In the genomic region with DNA sequence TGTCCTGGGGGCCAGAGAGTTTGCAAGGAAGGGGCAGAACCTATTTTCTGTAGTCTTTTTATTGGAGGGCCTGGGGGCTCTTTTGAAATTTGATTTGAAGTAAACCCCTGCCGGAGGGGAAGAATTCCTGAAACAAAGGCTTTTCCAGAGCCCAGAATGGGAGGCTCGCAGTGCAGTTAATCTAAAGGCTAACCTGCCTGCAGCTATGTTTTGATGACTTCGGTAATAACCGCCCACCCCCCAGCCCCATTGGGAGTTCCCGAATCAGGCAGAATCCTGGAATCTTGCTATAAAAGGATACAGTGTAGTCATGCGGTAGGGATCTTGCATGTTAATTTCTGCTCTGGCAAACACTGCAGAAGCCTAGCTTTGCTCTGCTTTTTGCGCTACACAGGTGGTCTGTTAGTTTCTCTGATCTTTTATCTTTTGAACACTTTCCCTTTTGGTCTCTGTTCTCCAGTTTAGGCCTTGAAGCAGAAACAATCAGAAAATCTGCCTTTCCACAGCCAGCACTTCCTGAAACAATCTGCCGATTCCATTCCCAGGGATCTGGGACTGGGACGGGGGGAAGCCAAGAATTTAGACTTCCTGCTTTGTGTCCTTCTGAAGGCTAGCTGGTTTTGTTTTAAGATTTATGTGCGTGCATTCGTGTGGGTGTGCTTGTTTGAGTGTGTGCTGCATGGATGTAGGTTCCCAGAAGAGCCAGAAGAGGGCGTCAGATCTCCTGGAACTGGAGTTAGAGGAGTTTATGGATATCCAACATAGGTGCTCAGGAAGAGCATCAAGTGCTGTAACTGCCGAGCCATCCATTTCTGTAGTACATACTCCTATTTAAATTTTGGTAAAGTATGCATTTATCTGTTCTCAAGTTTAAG, we compare ENCODE assay signal across 9 mouse cellular contexts. TPM values are rescaled to one million over a fixed set of nuclear protein-coding genes. Genes with fewer than 3 reads are reported as not detected.
A peak's percentile ranks its signal among the peaks of the same experiment; 100 is the strongest.
DNase-seq lines count a peak whose midpoint lies in the region; ATAC-seq and TF ChIP-seq lines count a peak whose summit lies in the region.
"Had no signal": no experiment of that assay in that cellular context is flagged by ENCODE, and none has a peak within 500 bp of the region (broad histone marks: within the 10 kb centered on the region; RNA-seq: fewer than 3 reads in every experiment).

No protein-coding gene starts in this region.

- no peaks in the 10 kb centered on the region for H3K36me3 ChIP-seq in lung, embryonic 14.5 days (ENCODE audit: insufficient read depth)
- no peaks in the 10 kb centered on the region for H3K36me3 ChIP-seq in embryonic facial prominence, embryonic 11.5 days (replicated peaks; ENCODE audit: control insufficient read depth, insufficient read depth, low read depth, low read length)
- no peaks in the 10 kb centered on the region for H3K36me3 ChIP-seq in hindbrain, embryonic 11.5 days (ENCODE audit: control insufficient read depth, insufficient read depth, low read length)
- no peaks in the 10 kb centered on the region; the same call in 1 of the 2 replicates for H3K36me3 ChIP-seq in liver, embryonic 15.5 days (replicated peaks)
- H3K36me3 ChIP-seq in stomach, embryonic 14.5 days (ENCODE audit: control insufficient read depth, insufficient read depth, low read length), result no peaks in the 10 kb centered on the region

- peak; percentile 23; the same call in 1 of the 2 replicates for TF ChIP-seq CTCF in lung, embryonic 14.5 days (IDR thresholded peaks at IDR 0.05; ENCODE audit: low read depth)

- ATAC-seq in lung, embryonic 14.5 days (ENCODE audit: insufficient read depth), result no peak
- no peak for ATAC-seq in embryonic facial prominence, embryonic 11.5 days (replicated peaks; ENCODE audit: insufficient number of reproducible peaks, low FRiP score, low TSS enrichment, low read depth)
- ATAC-seq in hindbrain, embryonic 11.5 days (ENCODE audit: low FRiP score), result no peak
- ATAC-seq in liver, embryonic 15.5 days (ENCODE audit: insufficient read depth), result no peak
- ATAC-seq in stomach, embryonic 14.5 days (ENCODE audit: insufficient number of reproducible peaks, insufficient read depth, low FRiP score, low read depth), result no peak

- H3K4me2 ChIP-seq in lung, embryonic 14.5 days, result peak overlapping the region; percentile 100
- peak overlapping the region; percentile 99 for H3K4me2 ChIP-seq in embryonic facial prominence, embryonic 11.5 days (ENCODE audit: low read depth, low read length)
- peak overlapping the region; percentile 93 for H3K4me2 ChIP-seq in hindbrain, embryonic 11.5 days (replicated peaks; ENCODE audit: low read depth, low read length)
- peak overlapping the region; percentile 97 for H3K4me2 ChIP-seq in liver, embryonic 15.5 days
- H3K4me2 ChIP-seq in stomach, embryonic 14.5 days (replicated peaks; ENCODE audit: low read depth, low read length), result peak overlapping the region; percentile 97

- peak overlapping the region; percentile 68; the same call in 1 of the 2 replicates for H3K4me3 ChIP-seq in lung, embryonic 14.5 days (ENCODE audit: low read depth, low read length)
- peak overlapping the region; percentile 85 for H3K4me3 ChIP-seq in embryonic facial prominence, embryonic 11.5 days (ENCODE audit: low read depth, low read length)
- H3K4me3 ChIP-seq in hindbrain, embryonic 11.5 days (ENCODE audit: low read depth, low read length), result peak overlapping the region; percentile 87
- peak overlapping the region; percentile 67 for H3K4me3 ChIP-seq in liver, embryonic 15.5 days (replicated peaks)
- peak overlapping the region; percentile 62; the same call in 1 of the 2 replicates for H3K4me3 ChIP-seq in stomach, embryonic 14.5 days (ENCODE audit: low read depth, low read length)

- peaks cover 6% of the 10 kb centered on the region; the same call in 1 of the 2 replicates for H3K4me1 ChIP-seq in lung, embryonic 14.5 days (ENCODE audit: insufficient read depth)
- no peaks in the 10 kb centered on the region; the same call in 1 of the 2 replicates for H3K4me1 ChIP-seq in embryonic facial prominence, embryonic 11.5 days (ENCODE audit: control insufficient read depth, insufficient read depth, low read length)
- H3K4me1 ChIP-seq in hindbrain, embryonic 11.5 days (replicated peaks; ENCODE audit: control insufficient read depth, insufficient read depth, low read length), result no peaks in the 10 kb centered on the region; the same call in 1 of the 2 replicates
- H3K4me1 ChIP-seq in liver, embryonic 15.5 days (replicated peaks), result peaks cover 79% of the 10 kb centered on the region
- peaks cover 6% of the 10 kb centered on the region; the same call in 1 of the 2 replicates for H3K4me1 ChIP-seq in stomach, embryonic 14.5 days (ENCODE audit: control insufficient read depth, insufficient read depth, low read length)

- no peak overlapping the region; the same call in 1 of the 2 replicates for H3K9ac ChIP-seq in lung, embryonic 14.5 days
- peak overlapping the region; percentile 86 for H3K9ac ChIP-seq in embryonic facial prominence, embryonic 11.5 days (replicated peaks; ENCODE audit: low read length)
- peak overlapping the region; percentile 95 for H3K9ac ChIP-seq in hindbrain, embryonic 11.5 days (ENCODE audit: low read depth, low read length)
- H3K9ac ChIP-seq in liver, embryonic 15.5 days, result peak overlapping the region; percentile 61; the same call in 1 of the 2 replicates
- no peak overlapping the region for H3K9ac ChIP-seq in stomach, embryonic 14.5 days (replicated peaks; ENCODE audit: low read depth, low read length)

- peaks cover 25% of the 10 kb centered on the region for H3K27me3 ChIP-seq in lung, embryonic 14.5 days (ENCODE audit: insufficient read depth, low read length)
- 0 out of 2 replicates have a peak, but pooled peaks cover 2% of the 10 kb centered on the region for H3K27me3 ChIP-seq in embryonic facial prominence, embryonic 11.5 days (ENCODE audit: control insufficient read depth, insufficient read depth, low read length)
- H3K27me3 ChIP-seq in hindbrain, embryonic 11.5 days (ENCODE audit: control insufficient read depth, insufficient read depth, low read length), result no peaks in the 10 kb centered on the region
- peaks cover 70% of the 10 kb centered on the region for H3K27me3 ChIP-seq in liver, embryonic 15.5 days
- no peaks in the 10 kb centered on the region; the same call in 1 of the 2 replicates for H3K27me3 ChIP-seq in stomach, embryonic 14.5 days (ENCODE audit: control insufficient read depth, insufficient read depth, low read length)

- DNase-seq in lung, embryonic 14.5 days, result peak; percentile 24
- no peak for DNase-seq in lung, adult 18-20 months
- peak; percentile 66 for DNase-seq in embryonic facial prominence, embryonic 11.5 days (ENCODE audit: low spot score)
- peak; percentile 65 for DNase-seq in hindbrain, embryonic 11.5 days (ENCODE audit: low spot score)
- no peak for DNase-seq in ovary, postnatal 14 days (ENCODE audit: low spot score)
- DNase-seq in gastrocnemius, adult 18-20 months (ENCODE audit: low spot score), result no peak

- 15% methylated on average over 13 of the region's 13 CpGs for WGBS in lung, embryonic 14.5 days
- WGBS in embryonic facial prominence, embryonic 11.5 days, result 7% methylated on average over 13 of the region's 13 CpGs
- 11% methylated on average over 13 of the region's 13 CpGs for WGBS in hindbrain, embryonic 11.5 days
- WGBS in liver, embryonic 15.5 days (ENCODE audit: insufficient replicate concordance), result 30% methylated on average over 13 of the region's 13 CpGs
- 17% methylated on average over 13 of the region's 13 CpGs for WGBS in stomach, embryonic 14.5 days

- no peaks in the 10 kb centered on the region for H3K9me3 ChIP-seq in lung, embryonic 14.5 days (ENCODE audit: low read depth, low read length)
- no peaks in the 10 kb centered on the region for H3K9me3 ChIP-seq in embryonic facial prominence, embryonic 11.5 days (replicated peaks; ENCODE audit: control insufficient read depth, low read length)
- no peaks in the 10 kb centered on the region for H3K9me3 ChIP-seq in hindbrain, embryonic 11.5 days (ENCODE audit: control insufficient read depth, low read length)
- no peaks in the 10 kb centered on the region for H3K9me3 ChIP-seq in liver, embryonic 15.5 days (replicated peaks)
- H3K9me3 ChIP-seq in stomach, embryonic 14.5 days (ENCODE audit: control insufficient read depth, low read depth, low read length), result no peaks in the 10 kb centered on the region

- H3K27ac ChIP-seq in lung, embryonic 14.5 days (ENCODE audit: low read depth), result no peak overlapping the region
- peak overlapping the region; percentile 65 for H3K27ac ChIP-seq in embryonic facial prominence, embryonic 11.5 days (replicated peaks; ENCODE audit: low read depth, low read length)
- H3K27ac ChIP-seq in hindbrain, embryonic 11.5 days (ENCODE audit: low read depth, low read length), result peak overlapping the region; percentile 58
- H3K27ac ChIP-seq in liver, embryonic 15.5 days (replicated peaks), result no peak overlapping the region
- peak overlapping the region; percentile 27; the same call in 1 of the 2 replicates for H3K27ac ChIP-seq in stomach, embryonic 14.5 days (ENCODE audit: low read length)

RNA-seq across cellular contexts. Expression of a gene that starts 2.2 kb away (rescaled TPM):
- polyA plus RNA-seq in lung, embryonic 14.5 days (2014; fragmentation: Nextera tagmentation; extraction: Ambion mirVana), result 1.8 and 2.7 TPM in 2 replicates
- 24.4 and 27.8 TPM in 2 replicates for polyA plus RNA-seq in embryonic facial prominence, embryonic 11.5 days (2014; fragmentation: Nextera tagmentation; extraction: Ambion mirVana)
- 36.6 and 53.5 TPM in 2 replicates for polyA plus RNA-seq in hindbrain, embryonic 11.5 days (2014; fragmentation: Nextera tagmentation; extraction: Ambion mirVana)
- 1.9 and 2.3 TPM in 2 replicates for polyA plus RNA-seq in liver, embryonic 15.5 days (2015; fragmentation: Nextera tagmentation; extraction: Ambion mirVana)
- polyA plus RNA-seq in stomach, embryonic 14.5 days (2014; fragmentation: Nextera tagmentation; extraction: Ambion mirVana), result 7.1 and 11.0 TPM in 2 replicates
- total RNA-seq in gastrocnemius, adult 18-20 months (2021), result 100 to 1,000 TPM; 174 to 189 TPM

RNA-seq across cellular contexts. Expression of a gene that starts 34.4 kb away (rescaled TPM):
- polyA plus RNA-seq in lung, embryonic 14.5 days (2014; fragmentation: Nextera tagmentation; extraction: Ambion mirVana), result 4.0 and 4.7 TPM in 2 replicates
- polyA plus RNA-seq in embryonic facial prominence, embryonic 11.5 days (2014; fragmentation: Nextera tagmentation; extraction: Ambion mirVana), result 11.3 and 13.1 TPM in 2 replicates
- 22.4 and 27.4 TPM in 2 replicates for polyA plus RNA-seq in hindbrain, embryonic 11.5 days (2014; fragmentation: Nextera tagmentation; extraction: Ambion mirVana)
- 0.60 and 0.67 TPM in 2 replicates for polyA plus RNA-seq in liver, embryonic 15.5 days (2015; fragmentation: Nextera tagmentation; extraction: Ambion mirVana)
- polyA plus RNA-seq in stomach, embryonic 14.5 days (2014; fragmentation: Nextera tagmentation; extraction: Ambion mirVana), result 5.6 and 6.9 TPM in 2 replicates
- total RNA-seq in gastrocnemius, adult 18-20 months (2021), result 1 to 10 TPM; 3.0 to 6.9 TPM
- total RNA-seq: neutrophil, adult 5-6 weeks had no signal

RNA-seq across cellular contexts. Expression of a gene that starts 46.2 kb away (rescaled TPM):
- 50.7 and 57.4 TPM in 2 replicates for polyA plus RNA-seq in lung, embryonic 14.5 days (2014; fragmentation: Nextera tagmentation; extraction: Ambion mirVana)
- 41.5 and 47.1 TPM in 2 replicates for polyA plus RNA-seq in embryonic facial prominence, embryonic 11.5 days (2014; fragmentation: Nextera tagmentation; extraction: Ambion mirVana)
- 50.4 and 62.8 TPM in 2 replicates for polyA plus RNA-seq in hindbrain, embryonic 11.5 days (2014; fragmentation: Nextera tagmentation; extraction: Ambion mirVana)
- polyA plus RNA-seq in liver, embryonic 15.5 days (2015; fragmentation: Nextera tagmentation; extraction: Ambion mirVana), result 25.0 and 30.2 TPM in 2 replicates
- 38.2 and 45.5 TPM in 2 replicates for polyA plus RNA-seq in stomach, embryonic 14.5 days (2014; fragmentation: Nextera tagmentation; extraction: Ambion mirVana)
- total RNA-seq in gastrocnemius, adult 18-20 months (2021), result 10 to 100 TPM; 47.3 to 49.3 TPM

Comparison
In these comparisons a context has a peak if more than half of its experiments do, and no peak if none do; other contexts are left out.
1. DNase-seq: peak in lung, embryonic 14.5 days (single experiment), embryonic facial prominence, embryonic 11.5 days (single experiment) and hindbrain, embryonic 11.5 days (single experiment); none in lung, adult 18-20 months (0 of 2), ovary, postnatal 14 days (single experiment) and gastrocnemius, adult 18-20 months (single experiment).
2. H3K27ac ChIP-seq: peak in embryonic facial prominence, embryonic 11.5 days (single experiment), hindbrain, embryonic 11.5 days (single experiment) and stomach, embryonic 14.5 days (single experiment); none in lung, embryonic 14.5 days (single experiment) and liver, embryonic 15.5 days (single experiment).
3. H3K9ac ChIP-seq: peak in embryonic facial prominence, embryonic 11.5 days (single experiment), hindbrain, embryonic 11.5 days (single experiment) and liver, embryonic 15.5 days (single experiment); none in lung, embryonic 14.5 days (single experiment) and stomach, embryonic 14.5 days (single experiment).
4. Peak in every context shown above with its lines, with median percentiles within 50 percentile points of each other: H3K4me2 ChIP-seq and H3K4me3 ChIP-seq.